Mouse (Mus musculus) megakaryocyte progenitor cell, adult 5-6 weeks (primary cell): Measurements from ENCODE around the gene Kin. TPM values are rescaled to one million over a fixed set of nuclear protein-coding genes. Genes with fewer than 3 reads are reported as not detected.

Experiments
- ATAC-seq: replicated peaks from 2 replicates; pipeline ENCODE4 v1.8.0; 2016; ENCODE audit warnings: mild to moderate bottlenecking, moderate TSS enrichment, inconsistent platforms; ENCODE audit not compliant: poor library complexity
- total RNA-seq, 2 experiments: library from RNA; stranded (forward) in 1 of 2; stranded (reverse) in 1 of 2; fragments of 157-497, 149-512 nt in 1 of 2; fragments of 200-1000 nt in 1 of 2; gene quantifications; 2 replicates each; pipeline versions ENCODE4 v1.2.3 to v1.2.4; 2015 to 2017

Kin gene
- total RNA-seq, 2 experiments from 2014 or later: 23.0 to 34.4 TPM

DNA sequence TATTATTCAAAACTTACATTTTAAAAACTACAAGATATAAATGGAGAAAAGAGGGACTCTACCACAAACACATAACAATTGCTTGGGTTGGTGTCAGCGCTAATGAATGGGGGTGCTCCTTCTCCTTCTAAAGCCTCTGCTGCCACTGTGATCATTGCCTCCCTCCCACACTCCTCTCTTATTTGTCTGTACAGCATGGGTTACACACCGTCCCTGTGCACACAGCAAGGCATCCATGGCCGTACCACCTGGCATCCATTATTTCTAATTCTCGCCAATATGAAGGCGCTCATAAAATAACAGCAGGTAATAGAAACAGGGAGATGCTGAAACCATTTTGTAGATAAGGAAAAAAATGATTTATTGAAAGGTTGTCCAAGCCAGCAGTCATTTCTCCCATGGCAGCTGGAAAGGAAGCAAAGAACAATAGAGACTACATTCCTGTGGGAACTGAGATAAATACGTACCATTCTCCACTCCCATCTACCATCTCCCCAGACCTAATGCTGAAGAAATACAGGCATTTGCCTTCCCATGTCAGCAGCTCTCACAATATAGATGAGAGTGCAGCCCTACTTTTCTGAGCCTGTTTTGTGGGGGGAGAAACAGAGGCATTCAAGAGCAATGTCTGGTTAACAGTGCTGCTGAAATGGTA lies 28.3 kb downstream of the Kin start:
- ATAC-seq: no peak

DNA sequence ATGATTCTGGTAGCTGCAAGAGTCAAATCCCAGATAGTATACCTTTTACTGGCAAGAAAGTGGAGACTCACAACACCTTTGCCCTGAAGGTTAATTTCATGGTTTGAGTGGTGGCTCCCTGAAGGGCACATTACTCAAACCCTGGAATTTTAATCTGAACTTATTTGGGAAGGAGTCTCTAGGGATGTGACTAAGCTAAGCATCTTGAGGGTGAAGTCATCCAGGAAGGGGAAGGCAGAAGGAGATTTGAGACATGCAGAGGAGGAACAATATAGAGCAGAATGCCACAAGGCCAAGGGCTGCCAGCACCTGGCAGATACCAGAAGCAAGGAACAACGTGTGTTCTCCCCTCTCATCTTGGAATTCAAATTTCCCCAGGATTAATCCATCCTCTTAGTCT lies 38.4 kb downstream of the Kin start:
- ATAC-seq: no peak

DNA sequence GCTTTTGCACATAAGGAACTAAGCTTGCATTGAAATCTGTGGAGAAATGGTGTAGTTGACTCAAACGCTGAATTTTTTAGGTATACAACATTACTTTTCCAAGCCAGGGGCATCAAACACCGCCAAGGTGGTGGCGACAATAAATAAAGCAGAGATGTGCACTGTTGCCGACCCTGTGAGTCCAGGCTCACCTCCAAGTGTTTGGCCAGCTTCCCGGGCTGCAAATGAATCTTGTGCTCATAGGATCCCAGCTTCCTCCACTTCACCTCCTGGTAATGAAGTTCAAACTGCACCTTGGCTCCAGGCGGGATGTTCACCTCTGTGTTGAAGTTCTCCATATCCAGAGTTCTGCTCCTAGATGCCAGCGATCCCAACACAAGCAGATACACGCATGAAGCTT lies 38.9 kb downstream of the Kin start:
- ATAC-seq: no peak

DNA sequence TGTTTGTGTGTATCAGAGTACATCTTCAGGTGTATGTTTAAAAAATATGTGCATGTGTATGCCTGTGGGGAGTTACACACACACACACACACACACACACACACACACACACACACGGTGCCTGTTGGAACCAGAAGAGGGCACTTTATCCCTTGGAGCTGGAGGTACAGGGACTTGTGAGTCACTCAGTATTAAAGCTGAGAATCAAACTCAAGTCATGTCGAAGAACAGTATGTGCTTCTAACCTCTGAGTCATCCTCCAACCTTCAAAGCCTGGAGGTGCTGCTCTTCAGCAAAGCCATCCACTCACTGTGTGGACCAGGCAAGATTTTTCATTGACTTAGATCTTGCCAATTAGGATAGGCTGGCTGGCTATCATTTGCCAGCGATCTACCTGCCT lies 41.4 kb downstream of the Kin start:
- ATAC-seq: no peak

DNA sequence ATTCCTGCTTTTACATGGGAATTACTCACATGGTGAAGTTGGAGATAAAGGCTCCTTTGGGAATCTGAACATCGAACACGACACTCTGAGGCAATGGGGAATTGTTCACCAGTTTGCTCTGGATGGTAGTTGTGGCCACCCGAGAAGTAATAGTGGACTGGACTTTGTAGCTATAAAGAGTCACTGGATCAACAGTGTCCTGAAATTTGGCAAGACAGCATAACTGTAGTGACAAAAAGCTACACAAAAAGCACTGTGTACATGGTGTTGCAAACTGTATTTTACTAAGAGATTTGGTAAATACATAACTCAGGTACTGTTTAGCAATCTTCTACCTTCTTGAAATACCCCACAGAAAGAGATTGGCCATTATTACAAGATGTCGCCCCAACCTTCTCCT lies 45.7 kb downstream of the Kin start:
- ATAC-seq: no peak

DNA sequence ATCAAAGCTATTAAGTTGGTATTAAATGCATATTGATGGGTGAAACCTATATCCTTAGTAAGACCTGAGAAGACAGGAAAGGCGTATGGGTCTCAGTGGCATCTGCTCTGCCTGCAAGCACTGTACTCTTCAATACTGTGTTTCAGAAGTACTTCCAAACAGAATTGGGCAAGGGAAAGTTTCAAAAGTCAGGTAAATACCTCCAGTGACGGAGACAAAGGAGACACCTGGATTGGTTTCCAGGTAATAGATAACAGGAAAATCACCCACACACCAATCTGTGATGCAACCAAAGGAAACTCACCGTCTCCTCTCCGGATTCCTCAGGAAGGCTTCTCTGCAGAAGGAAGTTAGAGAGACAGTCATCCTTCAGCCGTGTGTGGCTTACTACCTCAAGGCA lies 47.1 kb downstream of the Kin start:
- ATAC-seq: no peak

DNA sequence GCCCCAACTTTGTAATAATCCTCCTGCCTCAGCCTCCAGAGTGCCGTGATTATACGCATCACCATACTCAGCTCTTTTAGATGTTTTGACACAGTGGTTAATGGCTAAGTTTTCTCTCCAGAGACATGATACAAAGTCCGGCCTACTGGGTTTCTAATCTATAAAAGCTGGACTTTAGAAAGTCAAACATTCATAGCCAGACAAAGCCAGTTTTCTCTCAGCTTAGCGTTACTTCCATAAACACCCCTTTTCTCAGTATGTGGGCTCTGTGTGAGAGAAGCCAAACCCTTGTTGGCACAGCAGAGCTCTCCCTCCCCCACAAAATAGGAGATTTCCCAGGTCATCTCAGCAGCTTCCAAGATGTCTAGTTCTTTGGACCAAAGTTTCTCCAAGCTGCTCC lies 48.2 kb downstream of the Kin start:
- no peak for ATAC-seq

DNA sequence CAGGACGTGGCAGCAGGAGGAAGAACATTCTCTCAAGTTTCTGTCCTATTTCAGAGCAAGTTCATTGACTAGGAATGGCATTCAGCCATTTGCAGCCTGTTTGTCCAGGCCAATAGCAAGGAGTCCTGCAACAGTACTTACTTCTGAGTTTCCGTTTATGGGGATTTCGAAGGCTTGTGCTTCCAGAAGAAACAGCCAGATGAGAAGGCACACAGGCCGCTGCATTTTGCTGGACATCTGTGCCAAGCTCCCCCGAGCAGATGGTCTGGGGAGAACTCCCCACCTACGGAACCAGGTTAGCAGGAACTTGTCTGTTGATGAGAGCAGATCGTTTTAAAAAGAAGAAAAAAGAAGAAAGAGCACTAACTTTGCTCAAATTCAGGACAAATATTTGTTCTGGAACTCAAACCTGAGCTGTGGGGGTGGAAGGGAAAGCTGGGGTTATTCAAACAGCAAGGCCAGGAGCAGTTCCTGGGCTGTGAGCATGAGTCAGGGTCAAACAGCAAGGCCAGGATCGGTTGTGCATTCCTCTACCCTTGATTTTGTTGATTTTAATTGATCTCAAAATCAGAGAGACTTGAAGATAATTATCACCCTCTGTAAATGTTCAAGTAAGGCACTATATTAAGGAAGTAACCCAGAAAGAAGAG lies 50.1 kb downstream of the Kin start:
- no peak for ATAC-seq

DNA sequence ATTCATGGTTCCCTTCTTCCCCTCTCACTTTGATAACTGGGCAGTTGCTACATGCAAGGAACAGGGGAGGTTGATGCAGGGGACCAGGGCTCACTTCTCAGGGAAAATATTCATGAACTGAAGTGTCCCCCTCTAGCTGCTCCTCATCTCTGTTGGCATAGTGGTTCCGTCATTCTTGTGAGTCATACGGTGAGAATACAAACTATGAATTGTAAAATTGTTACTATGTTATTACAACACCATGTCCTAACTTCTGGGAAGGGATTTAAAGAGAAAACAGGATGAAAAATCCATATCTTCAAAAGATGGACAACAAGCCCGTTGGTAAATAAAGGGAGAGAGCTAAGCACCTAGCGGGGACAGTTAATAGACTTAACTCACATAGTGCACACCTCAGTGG lies 50.9 kb downstream of the Kin start, which contains the start of gene Itih2:
Itih2 (minus strand) TSS at position 101 of the 400 bp plus-strand sequence.
- no peak for ATAC-seq

DNA sequence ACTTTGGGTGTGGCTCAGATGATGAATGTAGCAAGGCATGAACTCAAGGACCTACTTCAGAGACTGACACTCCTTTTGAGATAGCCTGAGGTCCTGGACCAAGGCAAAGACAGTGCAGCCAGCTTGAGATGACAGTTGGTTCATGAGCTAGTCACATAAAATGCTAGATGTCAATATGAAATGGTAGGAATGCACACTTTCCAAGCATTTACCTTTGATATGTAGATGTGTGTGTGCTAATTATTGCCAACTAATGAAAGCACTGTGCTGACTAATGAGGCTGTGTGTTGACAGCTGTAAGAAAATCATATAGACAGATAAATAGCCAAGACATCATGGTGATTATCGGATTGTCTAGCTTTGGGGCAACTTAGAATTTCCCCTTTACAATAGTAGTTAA lies 51.7 kb downstream of the Kin start:
- ATAC-seq: no peak

DNA sequence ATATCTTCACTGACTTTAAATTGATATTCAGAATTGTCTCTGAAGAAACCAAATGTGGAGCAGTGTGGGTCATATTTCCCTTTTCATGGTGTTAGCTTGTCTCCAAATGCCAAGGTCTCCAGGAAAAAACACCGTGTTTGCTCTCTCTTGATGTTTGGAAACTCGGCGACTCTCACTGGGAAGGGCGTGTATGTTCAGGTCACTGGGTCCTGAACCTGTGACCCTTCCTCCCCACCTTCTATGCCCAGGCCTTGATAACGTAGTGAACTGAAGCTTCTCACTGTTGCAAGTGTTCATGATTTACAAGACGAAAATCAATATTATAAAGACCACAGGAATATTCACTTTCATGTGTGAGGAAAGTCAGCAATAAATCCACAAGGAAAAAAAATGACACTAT lies 53.5 kb downstream of the Kin start:
- ATAC-seq: no peak

DNA sequence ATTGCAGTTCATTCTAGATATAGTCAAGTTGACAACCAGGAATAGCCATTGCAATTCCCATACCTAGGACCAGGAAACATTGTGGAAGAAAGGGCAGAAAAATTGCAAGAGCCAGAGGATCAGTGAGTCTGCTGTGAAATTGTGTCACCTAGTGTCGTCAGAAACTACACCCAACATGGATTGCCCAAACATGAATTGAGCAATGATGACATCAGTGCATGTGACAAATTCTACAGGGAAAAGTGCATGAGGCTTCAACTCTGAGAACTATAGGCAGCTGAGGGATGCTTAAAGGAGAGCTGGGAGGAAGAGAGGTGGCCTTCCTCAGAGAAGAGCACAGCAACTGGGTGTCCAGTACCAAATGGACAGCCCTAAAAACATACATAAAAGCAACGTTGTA lies 56.9 kb downstream of the Kin start:
- ATAC-seq: peak; percentile 77

DNA sequence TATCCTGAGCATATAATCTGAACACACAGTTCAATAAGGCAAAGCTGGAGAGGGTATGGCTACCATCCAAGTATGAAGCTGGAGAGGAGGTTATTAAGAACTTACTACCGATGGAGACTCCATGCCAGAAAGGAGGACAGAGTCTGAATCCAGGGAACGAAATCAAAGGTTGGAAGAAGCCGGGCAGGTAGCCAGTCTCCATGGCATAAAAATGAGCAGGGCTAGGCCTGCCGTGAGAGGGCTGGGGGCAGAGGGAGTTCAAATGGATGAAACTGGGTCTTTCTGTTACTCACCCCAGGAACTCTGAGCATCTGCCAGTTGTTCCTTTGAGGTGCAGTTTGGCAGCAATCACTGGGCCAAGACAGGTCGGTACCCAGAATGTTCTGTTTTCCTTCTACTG lies 60.1 kb downstream of the Kin start:
- no peak for ATAC-seq

Other genes starting within 250 kb of the Kin start
- not detected in 2 replicates for gene 4930412O13Rik, start 199.3 kb upstream of the Kin start, total RNA-seq (2015)
- gene 4930412O13Rik, start 199.3 kb upstream of the Kin start, total RNA-seq (2017): not detected in 2 replicates
- not detected in 2 replicates for gene 9230102O04Rik, start 191.1 kb upstream of the Kin start, total RNA-seq (2015)
- gene 9230102O04Rik, start 191.1 kb upstream of the Kin start, total RNA-seq (2017): not detected in 2 replicates
- 0.47 TPM in 1 of 2 replicates, not detected in the other for gene Gata3, start 190.6 kb upstream of the Kin start, total RNA-seq (2015)
- gene Gata3, start 190.6 kb upstream of the Kin start, total RNA-seq (2017): 0.25 and 0.71 TPM in 2 replicates
- gene Taf3, start 32.0 kb upstream of the Kin start, total RNA-seq (2015): 20.1 and 21.5 TPM in 2 replicates
- gene Taf3, start 32.0 kb upstream of the Kin start, total RNA-seq (2017): 6.7 and 11.7 TPM in 2 replicates
- 559 and 601 TPM in 2 replicates for gene Atp5c1, start 83 bp upstream of the Kin start, total RNA-seq (2015)
- gene Atp5c1, start 83 bp upstream of the Kin start, total RNA-seq (2017): 468 and 493 TPM in 2 replicates
- gene Itih2, start 50.8 kb downstream of the Kin start, total RNA-seq (2015): not detected in 2 replicates
- not detected in 2 replicates for gene Itih2, start 50.8 kb downstream of the Kin start, total RNA-seq (2017)
- 4.9 and 5.9 TPM in 2 replicates for gene Itih5, start 73.0 kb downstream of the Kin start, total RNA-seq (2015)
- gene Itih5, start 73.0 kb downstream of the Kin start, total RNA-seq (2017): 4.8 and 6.8 TPM in 2 replicates